Comparison of ENCODE assay signal across 15 mouse cellular contexts in genomic region chr2:165250903-165251302, GRCm38 (mm10). TPM values are rescaled to one million over a fixed set of nuclear protein-coding genes. Genes with fewer than 3 reads are reported as not detected.
DNase-seq lines count a peak whose midpoint lies in the region; ATAC-seq lines count a peak whose summit lies in the region.
"Had no signal": no experiment of that assay in that cellular context is flagged by ENCODE, and none has a peak within 500 bp of the region (broad histone marks: within the 10 kb centered on the region; RNA-seq: fewer than 3 reads in every experiment).

No protein-coding gene starts in this region.

- peak; percentile 39 for DNase-seq in cerebellum, adult 11-12 months
- no peak for DNase-seq in cerebellum, postnatal 36 days
- peak; percentile 25 for DNase-seq in lung, postnatal 36 days
- DNase-seq in lung, postnatal 25 days (ENCODE audit: low spot score), result no peak
- DNase-seq in spleen, postnatal 14 days (ENCODE audit: low spot score in 2 of 2), result no peak
- no peak for DNase-seq in left cerebral cortex, adult 8-10 months (ENCODE audit: low spot score in 2 of 2)
- DNase-seq: adrenal gland, postnatal 10 days; heart, postnatal 10 days; kidney, adult 11 months; kidney, postnatal 36 days; thymus, postnatal 36 days had no signal

- ATAC-seq in granulocyte monocyte progenitor cell, adult 5-6 weeks (replicated peaks; ENCODE audit: poor library complexity, severe bottlenecking), result peak; percentile 95
- ATAC-seq in monocyte, adult 5-6 weeks (replicated peaks; ENCODE audit: insufficient number of reproducible peaks, low FRiP score, low TSS enrichment, poor library complexity, severe bottlenecking), result peak; percentile 79
- ATAC-seq: activated CD4-positive, CD25-positive, alpha-beta regulatory T cell, adult 4 months; midbrain, embryonic 13.5 days had no signal

RNA-seq across cellular contexts. Expression of gene Cdh22, which starts 16.2 kb away (rescaled TPM):
- total RNA-seq in granulocyte monocyte progenitor cell, adult 5-6 weeks (2014; fragmentation: Nextera tagmentation), result not detected in 2 replicates
- not detected in 2 replicates for total RNA-seq in granulocyte monocyte progenitor cell, adult 5-6 weeks (2017)
- 0.57 to 8.1 TPM (median 2.1 TPM) in 3 replicates for total RNA-seq in monocyte, adult 5-6 weeks (2017)
- total RNA-seq in left cerebral cortex, adult 8-10 months (2022), result 10 to 100 TPM; 43.7 to 47.2 (median 44.4) TPM

RNA-seq across cellular contexts. Expression of gene Slc35c2, which starts 36.8 kb away (rescaled TPM):
- 90.6 and 93.9 TPM in 2 replicates for total RNA-seq in granulocyte monocyte progenitor cell, adult 5-6 weeks (2014; fragmentation: Nextera tagmentation)
- total RNA-seq in granulocyte monocyte progenitor cell, adult 5-6 weeks (2017), result 79.6 and 89.9 TPM in 2 replicates
- 40.2 to 52.6 TPM (median 47.2 TPM) in 3 replicates for total RNA-seq in monocyte, adult 5-6 weeks (2017)
- 10 to 100 TPM; 57.0 to 58.1 (median 57.6) TPM for total RNA-seq in left cerebral cortex, adult 8-10 months (2022)

Comparison
In these comparisons a context has a peak if more than half of its experiments do, and no peak if none do; other contexts are left out.
1. DNase-seq: peak in cerebellum, adult 11-12 months (single experiment) and lung, postnatal 36 days (single experiment); none in cerebellum, postnatal 36 days (0 of 2), lung, postnatal 25 days (single experiment), spleen, postnatal 14 days (0 of 2) and left cerebral cortex, adult 8-10 months (0 of 2).